Mouse (Mus musculus) liver, embryonic 16.5 days (tissue): ENCODE results near the gene Cpeb4. TPM values are rescaled to one million over a fixed set of nuclear protein-coding genes. Genes with fewer than 3 reads are reported as not detected.

ENCODE experiments used
- ATAC-seq: fragments of 200-750 bp; cut with Nextera tagmentation; 2 replicates; pipeline ENCODE4 v1.8.0; 2017; ENCODE audit warnings: low read depth, mild to moderate bottlenecking, moderate number of reproducible peaks, moderate library complexity
- H3K27ac ChIP-seq: fragments of 300-500 bp; sonication (generic); 2 replicates; pipeline ENCODE4 v1.5.1; 2014; ENCODE audit warnings: mild to moderate bottlenecking, low read length
- H3K27me3 ChIP-seq: fragments of 300-500 bp; sonication (generic); 2 replicates; pipeline ENCODE4 v1.6.1; 2014; ENCODE audit warnings: low read depth, low read length, mixed read lengths; ENCODE audit not compliant: control insufficient read depth, insufficient read depth
- H3K36me3 ChIP-seq: fragments of 300-500 bp; sonication (generic); 2 replicates; pipeline ENCODE4 v1.6.1; 2014; ENCODE audit warnings: mild to moderate bottlenecking; ENCODE audit not compliant: control insufficient read depth, insufficient read depth
- H3K4me1 ChIP-seq: fragments of 300-500 bp; sonication (generic); 2 replicates; pipeline ENCODE4 v1.6.1; 2014; ENCODE audit warnings: low read depth, low read length, mixed read lengths; ENCODE audit not compliant: control insufficient read depth
- H3K4me2 ChIP-seq: fragments of 300-500 bp; sonication (generic); 2 replicates; pipeline ENCODE4 v1.6.1; 2014; ENCODE audit warnings: low read depth, low read length, mixed read lengths
- H3K4me3 ChIP-seq: fragments of 300-500 bp; sonication (generic); 2 replicates; pipeline ENCODE4 v1.5.1; 2014; ENCODE audit warnings: low read depth, mild to moderate bottlenecking, low read length
- H3K9ac ChIP-seq: fragments of 300-500 bp; sonication (generic); 2 replicates; pipeline ENCODE4 v1.6.1; 2014; ENCODE audit warnings: low read depth, low read length
- H3K9me3 ChIP-seq: fragments of 300-500 bp; sonication (generic); replicated peaks from 2 replicates; pipeline ENCODE4 v1.6.1; 2016; ENCODE audit warnings: low read length; ENCODE audit not compliant: control insufficient read depth
- WGBS: fragments of 180-500 bp; shearing (Covaris S2); extraction: QIAGEN DNeasy Blood & Tissue Kit; methylation state at CpG from one replicate; pipeline ENCODE4 v1.1.7; 2014; ENCODE audit not compliant: insufficient replicate concordance; 5-methylcytosine and 5-hydroxymethylcytosine counted together
- polyA plus RNA-seq: library from polyadenylated mRNA; unstranded; fragments of >200 nt; fragmentation: Nextera tagmentation; extraction: Ambion mirVana; gene quantifications from 2 replicates; pipeline ENCODE4 v1.2.1, GENCODE M21; 2015

Cpeb4 gene
- polyA plus RNA-seq, 1 experiment from 2014 or later: 21.0 TPM

GRCm38 (mm10) chr11:31940898-31941639 is 69.1 kb downstream of the Cpeb4 start:
- Histone ChIP-seq H3K36me3 (peaks cover 10% of the 10 kb centered on the region), H3K4me1 (no peaks in the 10 kb centered on the region), H3K9me3 (no peaks in the 10 kb centered on the region), H3K9ac (no peak overlapping the region), H3K27ac (no peak overlapping the region), H3K4me3 (no peak overlapping the region), H3K4me2 (no peak overlapping the region), H3K27me3 (no peaks in the 10 kb centered on the region)
- ATAC-seq: 0 out of 2 replicates have a peak, but pooled peaks have one; percentile 13
- WGBS: 83% methylated on average over 13 of the region's 13 CpGs

GRCm38 (mm10) chr11:31941640-31942638 is 69.9 kb downstream of the Cpeb4 start:
- 71% methylated on average over 4 of the region's 4 CpGs for WGBS
- H3K4me1 ChIP-seq: no peaks in the 10 kb centered on the region
- H3K4me3 ChIP-seq: no peak overlapping the region
- H3K27ac ChIP-seq: no peak overlapping the region
- H3K9me3 ChIP-seq: no peaks in the 10 kb centered on the region
- H3K36me3 ChIP-seq: peaks cover 2% of the 10 kb centered on the region; the same call in 1 of the 2 replicates
- H3K4me2 ChIP-seq: no peak overlapping the region
- no peak overlapping the region for H3K9ac ChIP-seq
- ATAC-seq: no peak
- no peaks in the 10 kb centered on the region for H3K27me3 ChIP-seq

- Histone ChIP-seq H3K27ac (no peak overlapping the region), H3K4me3 (no peak overlapping the region), H3K27me3 (peaks cover under 1% of the 10 kb centered on the region; the same call in 1 of the 2 replicates), H3K9ac (no peak overlapping the region), H3K9me3 (no peaks in the 10 kb centered on the region), H3K36me3 (no peaks in the 10 kb centered on the region), H3K4me1 (peaks cover 9% of the 10 kb centered on the region), H3K4me2 (no peak overlapping the region)
- 42% methylated on average over 3 of the region's 3 CpGs for WGBS
- ATAC-seq: no peak
Measured at GRCm38 (mm10) chr11:31945471-31945870, 73.5 kb downstream of the Cpeb4 start.

GRCm38 (mm10) chr11:31948462-31949330 is 76.7 kb downstream of the Cpeb4 start:
- Histone ChIP-seq H3K4me2 (peak overlapping the region; percentile 64), H3K27ac (no peak overlapping the region), H3K9ac (peak overlapping the region; percentile 25; the same call in 1 of the 2 replicates), H3K4me3 (peak overlapping the region; percentile 51), H3K36me3 (no peaks in the 10 kb centered on the region), H3K27me3 (peaks cover 2% of the 10 kb centered on the region; the same call in 1 of the 2 replicates), H3K4me1 (peaks cover 9% of the 10 kb centered on the region), H3K9me3 (no peaks in the 10 kb centered on the region)
- peak; percentile 32 for ATAC-seq
- 13% methylated on average over 15 of the region's 15 CpGs for WGBS

- Histone ChIP-seq H3K4me1 (peaks cover 9% of the 10 kb centered on the region), H3K4me3 (peak overlapping the region; percentile 51), H3K36me3 (no peaks in the 10 kb centered on the region), H3K27ac (no peak overlapping the region), H3K4me2 (peak overlapping the region; percentile 64), H3K27me3 (peaks cover 2% of the 10 kb centered on the region; the same call in 1 of the 2 replicates), H3K9me3 (no peaks in the 10 kb centered on the region), H3K9ac (0 out of 2 replicates have a peak overlapping the region, but pooled peaks have one; percentile 25)
- 1% methylated on average over 17 of the region's 17 CpGs for WGBS
- peak; percentile 74 for ATAC-seq
Measured at GRCm38 (mm10) chr11:31949331-31949785, 77.3 kb downstream of the Cpeb4 start.

- H3K4me3 ChIP-seq: no peak overlapping the region
- no peak overlapping the region for H3K4me2 ChIP-seq
- no peak overlapping the region for H3K27ac ChIP-seq
- H3K9ac ChIP-seq: no peak overlapping the region
- H3K27me3 ChIP-seq: no peaks in the 10 kb centered on the region
- ATAC-seq: no peak
- no peaks in the 10 kb centered on the region for H3K36me3 ChIP-seq
- H3K9me3 ChIP-seq: no peaks in the 10 kb centered on the region
- H3K4me1 ChIP-seq: no peaks in the 10 kb centered on the region
Measured at GRCm38 (mm10) chr11:31960071-31960470, 88.1 kb downstream of the Cpeb4 start.

GRCm38 (mm10) chr11:31963993-31964392 is 92.0 kb downstream of the Cpeb4 start:
- H3K9me3 ChIP-seq: no peaks in the 10 kb centered on the region
- H3K4me3 ChIP-seq: no peak overlapping the region
- ATAC-seq: no peak
- H3K27me3 ChIP-seq: no peaks in the 10 kb centered on the region
- 63% methylated on average over 1 of the region's 1 CpGs for WGBS
- H3K4me2 ChIP-seq: no peak overlapping the region
- no peaks in the 10 kb centered on the region for H3K36me3 ChIP-seq
- H3K9ac ChIP-seq: no peak overlapping the region
- H3K4me1 ChIP-seq: no peaks in the 10 kb centered on the region
- H3K27ac ChIP-seq: no peak overlapping the region
